Mouse (Mus musculus): ENCODE measurements around the gene Gm28635.

DNA sequence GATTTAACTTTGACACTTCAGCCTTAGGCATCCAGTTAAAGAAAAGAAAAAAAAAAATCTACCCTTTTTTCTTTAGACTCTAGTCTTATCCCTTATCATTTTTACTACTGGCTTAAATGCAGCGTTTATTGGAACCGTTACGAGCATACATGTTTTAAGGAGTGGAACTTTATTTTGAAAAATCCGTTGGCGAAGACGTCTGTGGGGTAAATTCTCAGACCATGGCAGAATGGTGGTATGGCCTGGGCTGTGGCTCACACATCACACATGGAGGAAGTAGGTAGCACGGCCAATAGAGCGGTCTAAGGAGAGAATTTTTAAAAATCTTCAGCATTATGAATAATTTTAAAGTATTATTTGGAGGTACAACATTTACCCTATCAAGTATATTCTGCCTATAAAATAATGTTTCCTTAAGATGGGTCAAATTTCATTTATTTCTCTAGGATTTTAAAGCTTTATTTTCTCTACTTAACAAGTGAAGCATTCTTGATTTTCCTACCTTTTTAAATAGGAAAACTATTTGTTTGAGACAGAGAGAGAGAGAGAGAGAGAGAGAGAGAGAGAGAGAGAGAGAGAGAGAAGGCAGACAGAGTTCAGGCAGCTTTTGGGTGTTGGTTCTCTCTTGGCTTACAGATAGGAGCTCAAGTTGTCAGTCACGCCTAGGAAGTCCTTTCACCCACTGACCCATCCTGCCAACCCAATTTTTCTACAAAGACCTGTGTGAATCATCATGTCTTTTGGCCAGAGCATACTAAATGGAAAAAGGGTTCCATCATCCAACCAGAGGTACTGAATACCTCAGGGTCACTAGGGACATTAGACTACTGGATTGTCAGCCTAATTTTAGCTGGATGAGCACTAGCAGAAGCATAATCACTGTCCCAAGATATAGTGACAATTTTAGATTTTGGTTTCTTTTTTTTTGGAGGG lies 38.8 kb upstream of the Gm28635 start:
- no peak for TF ChIP-seq POLR2A (IDR thresholded peaks at IDR 0.05; ENCODE audit: control insufficient read depth, extremely low read depth, insufficient read depth, low read length, poor library complexity)
- TF ChIP-seq CTCF (IDR thresholded peaks at IDR 0.05; ENCODE audit: borderline replicate concordance, control insufficient read depth, extremely low read depth, insufficient read depth, low read length, poor library complexity), result no peak
